Mouse (Mus musculus): ENCODE measurements around the gene Brinp2. TPM values are rescaled to one million over a fixed set of nuclear protein-coding genes. Genes with fewer than 3 reads are reported as not detected.

The Brinp2 gene
- polyA plus RNA-seq, 1 experiment = not detected

GRCm38 (mm10) chr1:158266293-158267019 lies 89.7 kb downstream of the Brinp2 start:
- Histone ChIP-seq H3K27me3 (ENCODE audit: control insufficient read depth, insufficient read depth, insufficient read length) (no peaks in the 10 kb centered on the region), H3K4me3 (no peak overlapping the region), H3K4me2 (ENCODE audit: low read depth) (no peak overlapping the region), H3K36me3 (ENCODE audit: control insufficient read depth, insufficient read depth) (no peaks in the 10 kb centered on the region), H3ac (ENCODE audit: control insufficient read depth, insufficient read length) (no peak overlapping the region), H3K79me2 (ENCODE audit: control insufficient read depth, insufficient read depth) (no peaks in the 10 kb centered on the region)
- TF ChIP-seq MYOD1 (IDR thresholded peaks at IDR 0.05; ENCODE audit: control insufficient read depth in 1 of 3, insufficient read length in 2 of 3, low read depth in 2 of 3) = no peak
- TF ChIP-seq SRF (IDR thresholded peaks at IDR 0.05; ENCODE audit: control insufficient read depth, insufficient read length, low read depth) = no peak
- no peak for TF ChIP-seq REST (IDR thresholded peaks at IDR 0.05; ENCODE audit: insufficient read depth, insufficient read length)
- no peak for TF ChIP-seq POLR2A (IDR thresholded peaks at IDR 0.05; ENCODE audit: insufficient read length, low read depth)
- no peak for TF ChIP-seq MYOG (IDR thresholded peaks at IDR 0.05; ENCODE audit: control insufficient read depth in 1 of 3, insufficient read depth in 1 of 3, insufficient read length in 2 of 3, low read depth in 2 of 3)

DNA sequence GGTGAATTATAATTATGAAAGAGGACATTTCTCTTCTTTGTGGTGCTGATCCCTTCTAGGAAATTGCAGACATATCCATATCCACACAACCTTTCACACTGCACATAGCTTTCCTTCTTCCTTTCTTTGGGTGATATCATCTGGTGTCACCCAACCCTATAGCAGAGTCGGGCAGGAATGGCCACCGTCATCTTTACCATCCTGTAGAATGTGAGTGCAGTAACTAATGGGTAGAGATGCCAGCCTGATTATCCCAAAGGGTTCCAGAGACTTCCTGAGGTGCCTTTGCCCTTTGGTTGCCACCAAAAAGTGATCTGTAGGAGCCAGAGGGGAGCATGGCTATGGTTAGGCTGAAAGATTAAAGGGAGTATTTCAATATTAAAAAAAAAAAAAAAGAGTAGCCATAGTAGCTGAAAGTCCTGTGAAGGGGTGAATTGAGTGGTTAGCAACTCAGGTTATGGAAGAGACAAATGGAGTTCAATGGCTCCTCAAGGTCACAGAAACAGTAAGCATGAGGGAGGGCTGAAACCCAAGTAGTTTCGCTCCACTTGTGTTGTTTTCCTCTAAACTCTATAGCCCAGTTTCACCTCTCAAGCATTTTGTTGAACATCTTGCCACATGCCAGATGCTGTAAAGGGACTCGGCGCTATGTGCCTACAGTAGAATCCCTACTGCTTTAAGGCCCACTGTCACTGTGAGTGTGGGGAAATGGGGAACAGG lies 96.5 kb downstream of the Brinp2 start:
- Histone ChIP-seq H3K4me3 (no peak overlapping the region), H3K79me2 (ENCODE audit: control insufficient read depth, insufficient read depth) (no peaks in the 10 kb centered on the region), H3K4me2 (ENCODE audit: low read depth) (no peak overlapping the region), H3ac (ENCODE audit: control insufficient read depth, insufficient read length) (no peak overlapping the region), H3K27me3 (ENCODE audit: control insufficient read depth, insufficient read depth, insufficient read length) (no peaks in the 10 kb centered on the region), H3K36me3 (ENCODE audit: control insufficient read depth, insufficient read depth) (no peaks in the 10 kb centered on the region)
- TF ChIP-seq SRF (IDR thresholded peaks at IDR 0.05; ENCODE audit: control insufficient read depth, insufficient read length, low read depth) (no peak), REST (IDR thresholded peaks at IDR 0.05; ENCODE audit: insufficient read depth, insufficient read length) (no peak), TCF12 (IDR thresholded peaks at IDR 0.05; ENCODE audit: insufficient read depth, poor library complexity, severe bottlenecking) (no peak), MYOD1 (IDR thresholded peaks at IDR 0.05; ENCODE audit: control insufficient read depth in 1 of 3, insufficient read length in 2 of 3, low read depth in 2 of 3) (no peak), POLR2AphosphoS2 (IDR thresholded peaks at IDR 0.05; ENCODE audit: insufficient read length, low read depth) (no peak), USF1 (IDR thresholded peaks at IDR 0.05; ENCODE audit: low read depth) (no peak), E2F4 (IDR thresholded peaks at IDR 0.05; ENCODE audit: insufficient read depth) (no peak), TCF3 (IDR thresholded peaks at IDR 0.05; ENCODE audit: insufficient read length, low read depth) (no peak), CEBPB (IDR thresholded peaks at IDR 0.05; ENCODE audit: insufficient read depth, poor library complexity, severe bottlenecking) (no peak), MYOG (IDR thresholded peaks at IDR 0.05; ENCODE audit: control insufficient read depth in 1 of 3, insufficient read depth in 1 of 3, insufficient read length in 2 of 3, low read depth in 2 of 3) (no peak), POLR2A (IDR thresholded peaks at IDR 0.05; ENCODE audit: insufficient read length, low read depth) (no peak), MAX (IDR thresholded peaks at IDR 0.05; ENCODE audit: low read depth) (no peak)

DNA sequence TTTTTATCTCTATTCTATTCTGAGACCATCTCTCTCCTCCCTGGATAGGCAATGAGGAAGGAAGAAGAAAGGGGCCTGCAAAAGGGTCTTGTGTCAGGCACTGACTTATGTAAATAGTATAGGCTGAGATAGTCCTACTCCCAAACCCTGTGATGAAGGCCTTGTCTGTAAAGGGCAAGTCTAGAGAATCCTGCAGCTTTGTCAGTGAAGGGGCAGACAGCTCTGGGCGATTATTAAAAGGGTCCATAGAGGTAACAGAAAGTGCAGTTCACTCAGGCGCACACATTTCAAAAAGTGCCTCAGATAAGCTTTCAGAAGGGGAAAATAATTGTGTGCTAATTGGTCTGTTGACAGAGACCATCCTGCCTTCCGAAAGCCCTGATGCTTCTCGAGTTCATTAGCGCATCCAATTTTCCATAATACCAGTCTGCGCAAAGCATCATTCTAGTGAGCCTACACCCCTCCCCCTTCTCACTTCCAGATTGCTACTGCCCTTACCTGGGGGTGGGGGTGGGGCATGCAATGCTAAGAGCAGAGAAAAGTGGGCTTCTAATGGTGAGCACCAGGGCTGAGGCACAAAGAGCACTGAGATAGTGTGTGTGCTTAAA lies 97.3 kb downstream of the Brinp2 start:
- Histone ChIP-seq H3K79me2 (ENCODE audit: control insufficient read depth, insufficient read depth) (no peaks in the 10 kb centered on the region), H3K4me3 (no peak overlapping the region), H3K4me2 (ENCODE audit: low read depth) (no peak overlapping the region), H3ac (ENCODE audit: control insufficient read depth, insufficient read length) (no peak overlapping the region), H3K27me3 (ENCODE audit: control insufficient read depth, insufficient read depth, insufficient read length) (no peaks in the 10 kb centered on the region), H3K36me3 (ENCODE audit: control insufficient read depth, insufficient read depth) (no peaks in the 10 kb centered on the region)
- no peak for TF ChIP-seq MAX (IDR thresholded peaks at IDR 0.05; ENCODE audit: low read depth)
- TF ChIP-seq MYOD1 (IDR thresholded peaks at IDR 0.05; ENCODE audit: control insufficient read depth in 1 of 3, insufficient read length in 2 of 3, low read depth in 2 of 3) = no peak
- no peak for TF ChIP-seq USF1 (IDR thresholded peaks at IDR 0.05; ENCODE audit: low read depth)
- no peak for TF ChIP-seq CEBPB (IDR thresholded peaks at IDR 0.05; ENCODE audit: insufficient read depth, poor library complexity, severe bottlenecking)
- no peak for TF ChIP-seq SRF (IDR thresholded peaks at IDR 0.05; ENCODE audit: control insufficient read depth, insufficient read length, low read depth)
- TF ChIP-seq E2F4 (IDR thresholded peaks at IDR 0.05; ENCODE audit: insufficient read depth) = no peak
- no peak for TF ChIP-seq TCF3 (IDR thresholded peaks at IDR 0.05; ENCODE audit: insufficient read length, low read depth)
- no peak for TF ChIP-seq TCF12 (IDR thresholded peaks at IDR 0.05; ENCODE audit: insufficient read depth, poor library complexity, severe bottlenecking)
- TF ChIP-seq POLR2A (IDR thresholded peaks at IDR 0.05; ENCODE audit: insufficient read length, low read depth) = no peak
- no peak for TF ChIP-seq REST (IDR thresholded peaks at IDR 0.05; ENCODE audit: insufficient read depth, insufficient read length)
- no peak for TF ChIP-seq MYOG (IDR thresholded peaks at IDR 0.05; ENCODE audit: control insufficient read depth in 1 of 3, insufficient read depth in 1 of 3, insufficient read length in 2 of 3, low read depth in 2 of 3)
- no peak for TF ChIP-seq POLR2AphosphoS2 (IDR thresholded peaks at IDR 0.05; ENCODE audit: insufficient read length, low read depth)

DNA sequence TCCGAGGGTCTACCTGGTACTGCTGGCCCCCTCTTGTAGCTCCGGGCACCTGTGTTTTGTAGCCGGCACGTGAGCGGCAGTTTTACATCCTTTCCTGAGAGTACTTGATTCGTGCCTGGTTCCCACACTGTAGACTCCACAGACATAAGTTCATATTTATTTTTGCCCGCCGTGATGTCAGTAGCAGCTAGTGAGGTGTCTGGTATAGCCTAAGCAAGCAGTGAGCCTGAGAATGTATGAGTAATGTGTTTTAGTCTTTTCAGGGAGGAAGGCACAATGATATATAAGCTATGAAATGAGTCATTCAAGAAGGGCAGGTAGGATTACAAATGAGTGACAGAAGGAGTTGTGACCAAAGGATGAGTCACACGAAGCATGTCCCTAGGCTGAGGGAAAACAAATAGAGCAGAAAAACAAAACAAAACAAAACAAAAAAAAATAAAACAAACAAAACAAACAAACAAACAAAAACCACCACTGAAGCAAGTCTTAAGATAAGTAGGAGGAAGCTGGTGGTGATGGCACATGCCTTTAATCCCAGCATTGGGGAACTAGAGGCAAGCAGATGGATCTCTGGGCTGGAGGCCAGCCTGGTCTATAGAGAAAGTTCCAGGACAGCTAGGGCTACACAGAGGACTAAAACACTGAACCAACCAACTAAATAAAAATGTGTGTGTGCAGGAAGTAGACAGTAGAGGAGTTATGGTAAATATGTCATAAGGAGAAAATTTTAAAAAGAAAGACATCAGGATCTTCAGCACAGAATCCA lies 100.0 kb downstream of the Brinp2 start:
- H3ac ChIP-seq (ENCODE audit: control insufficient read depth, insufficient read length) = no peak overlapping the region
- TF ChIP-seq REST (IDR thresholded peaks at IDR 0.05; ENCODE audit: insufficient read depth, insufficient read length) (no peak), MYOD1 (IDR thresholded peaks at IDR 0.05; ENCODE audit: control insufficient read depth in 1 of 3, insufficient read length in 2 of 3, low read depth in 2 of 3) (no peak), MAX (IDR thresholded peaks at IDR 0.05; ENCODE audit: low read depth) (no peak), POLR2AphosphoS2 (IDR thresholded peaks at IDR 0.05; ENCODE audit: insufficient read length, low read depth) (no peak), CEBPB (IDR thresholded peaks at IDR 0.05; ENCODE audit: insufficient read depth, poor library complexity, severe bottlenecking) (no peak), MYOG (IDR thresholded peaks at IDR 0.05; ENCODE audit: control insufficient read depth in 1 of 3, insufficient read depth in 1 of 3, insufficient read length in 2 of 3, low read depth in 2 of 3) (no peak), TCF3 (IDR thresholded peaks at IDR 0.05; ENCODE audit: insufficient read length, low read depth) (no peak), E2F4 (IDR thresholded peaks at IDR 0.05; ENCODE audit: insufficient read depth) (no peak), TCF12 (IDR thresholded peaks at IDR 0.05; ENCODE audit: insufficient read depth, poor library complexity, severe bottlenecking) (no peak), SRF (IDR thresholded peaks at IDR 0.05; ENCODE audit: control insufficient read depth, insufficient read length, low read depth) (no peak), POLR2A (IDR thresholded peaks at IDR 0.05; ENCODE audit: insufficient read length, low read depth) (no peak), USF1 (IDR thresholded peaks at IDR 0.05; ENCODE audit: low read depth) (no peak)
- H3K36me3 ChIP-seq (ENCODE audit: control insufficient read depth, insufficient read depth) = no peaks in the 10 kb centered on the region
- H3K79me2 ChIP-seq (ENCODE audit: control insufficient read depth, insufficient read depth) = no peaks in the 10 kb centered on the region
- no peak overlapping the region for H3K4me3 ChIP-seq
- H3K4me2 ChIP-seq (ENCODE audit: low read depth) = peak overlapping the region; percentile 24
- H3K27me3 ChIP-seq (ENCODE audit: control insufficient read depth, insufficient read depth, insufficient read length) = no peaks in the 10 kb centered on the region

Data from myocyte (in vitro differentiated cells).